8 mouse cellular contexts compared by ENCODE assay signal in the genomic region with DNA sequence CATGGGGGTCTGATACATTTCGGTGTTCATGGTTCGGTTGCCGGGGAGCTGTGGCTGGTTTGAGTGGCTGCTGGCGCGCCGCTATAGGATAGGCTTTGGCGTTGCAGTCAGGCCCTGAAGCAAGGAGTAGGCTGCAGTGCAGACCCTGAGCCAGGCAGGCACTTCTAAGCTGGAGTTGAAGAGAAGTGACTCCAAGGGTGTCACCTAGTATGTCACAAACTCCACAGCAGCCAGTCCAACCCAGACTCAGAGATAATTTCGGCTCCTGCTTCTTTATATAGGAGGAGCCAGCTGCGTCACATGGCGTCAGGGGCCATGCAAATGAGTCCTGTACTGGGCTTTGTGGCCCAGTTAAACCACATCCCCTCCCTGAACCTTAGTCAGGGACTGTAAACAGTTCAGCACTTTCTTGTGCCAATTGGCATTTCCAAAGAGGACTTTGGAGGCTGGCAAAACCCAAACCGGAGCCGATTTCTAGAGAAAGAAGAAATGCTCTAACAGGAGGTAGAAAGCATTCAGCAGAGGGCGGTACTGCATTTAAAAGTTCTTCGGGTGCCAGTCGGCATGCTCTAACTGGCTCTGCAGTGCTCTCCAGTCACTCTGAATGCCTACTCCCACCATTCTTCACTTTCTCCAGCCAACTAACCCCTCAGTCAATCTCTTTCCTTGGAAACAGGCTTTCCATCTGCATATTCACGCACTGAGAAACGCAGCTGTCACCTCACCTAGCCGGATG. TPM values are rescaled to one million over a fixed set of nuclear protein-coding genes. Genes with fewer than 3 reads are reported as not detected.
A peak's percentile ranks its signal among the peaks of the same experiment; 100 is the strongest.
DNase-seq lines count a peak whose midpoint lies in the region; ATAC-seq lines count a peak whose summit lies in the region.

No protein-coding gene starts in this region.

- peak overlapping the region; percentile 64 for H3K4me2 ChIP-seq in hindbrain, embryonic 15.5 days

- H3K27me3 ChIP-seq in hindbrain, embryonic 15.5 days, result peaks cover 24% of the 10 kb centered on the region; the same call in 1 of the 2 replicates

- H3K9ac ChIP-seq in hindbrain, embryonic 15.5 days, result peak overlapping the region; percentile 56

- no peaks in the 10 kb centered on the region for H3K9me3 ChIP-seq in hindbrain, embryonic 15.5 days

- 19% methylated on average over 18 of the region's 18 CpGs for WGBS in hindbrain, embryonic 15.5 days

- peak overlapping the region; percentile 49 for H3K4me3 ChIP-seq in hindbrain, embryonic 15.5 days

- peak overlapping the region; percentile 86 for H3K27ac ChIP-seq in hindbrain, embryonic 15.5 days (replicated peaks)

- no peaks in the 10 kb centered on the region for H3K36me3 ChIP-seq in hindbrain, embryonic 15.5 days

- peaks cover 5% of the 10 kb centered on the region for H3K4me1 ChIP-seq in hindbrain, embryonic 15.5 days (replicated peaks)

- peak; percentile 86 for ATAC-seq in hindbrain, embryonic 15.5 days (ENCODE audit: low FRiP score, low read depth)

- peak; percentile 93 for DNase-seq in T-cell, adult 2 months (ENCODE audit: low spot score)
- peak; percentile 69 to 77 for DNase-seq in cerebellum, postnatal 36 days
- DNase-seq in frontal cortex, postnatal 36 days (ENCODE audit: low spot score in 2 of 2), result peak; percentile 75 to 83
- peak; percentile 65 to 72 for DNase-seq in left cerebral cortex, adult 18-20 months (ENCODE audit: low spot score in 2 of 2)
- peak; percentile 84 to 86 for DNase-seq in lung, postnatal 4 days
- peak; percentile 81 for DNase-seq in right cerebral cortex, adult 18-20 months
- peak; percentile 61 for DNase-seq in urinary bladder, adult 2 months (ENCODE audit: low spot score)

RNA-seq across cellular contexts. Expression of a gene that starts 57.4 kb away (rescaled TPM):
- 112 and 124 TPM in 2 replicates for polyA plus RNA-seq in hindbrain, embryonic 15.5 days (2015; fragmentation: Nextera tagmentation; extraction: Ambion mirVana)
- 10 to 100 TPM; 78.5 to 97.3 TPM for total RNA-seq in left cerebral cortex, adult 18-20 months (2021)
- polyA plus RNA-seq in urinary bladder, adult 2 months (2012; rRNA removed), result 99.7 and 126 TPM in 2 replicates

Comparison
In these comparisons a context has a peak if more than half of its experiments do, and no peak if none do; other contexts are left out.
1. Peak in every context shown above with its lines: DNase-seq, ATAC-seq, H3K4me3 ChIP-seq and H3K27ac ChIP-seq.